Mouse (Mus musculus) lung, postnatal 0 days (tissue): ENCODE results near the gene Gm8251.

ENCODE experiments used
- CTCF ChIP-seq: IDR thresholded peaks from 2 replicates; pipeline ENCODE4 v1.5.1; 2016; ENCODE audit warnings: antibody characterized with exemption, mild to moderate bottlenecking
- EP300 ChIP-seq: IDR thresholded peaks from 2 replicates; pipeline ENCODE4 v1.6.1; 2016; ENCODE audit warnings: antibody characterized with exemption, mild to moderate bottlenecking, control low read depth

- TF ChIP-seq EP300 (no peak), CTCF (no peak)
These were observed 46.2 kb downstream of the Gm8251 start for GRCm38 (mm10) chr1:44015556-44015955.
